Mouse (Mus musculus): ENCODE results near the gene AI837181. TPM values are rescaled to one million over a fixed set of nuclear protein-coding genes. Genes with fewer than 3 reads are reported as not detected.

The AI837181 gene
- polyA plus RNA-seq, 1 experiment from 2014 or later = 38.3 TPM

GRCm38 (mm10) chr19:5418750-5419466, 6.0 kb upstream of the AI837181 start:
- Histone ChIP-seq H3K36me3 (peaks cover 59% of the 10 kb centered on the region), H3K9me3 (no peaks in the 10 kb centered on the region), H3K4me2 (no peak overlapping the region), H3K4me3 (no peak overlapping the region), H3K4me1 (peaks cover 16% of the 10 kb centered on the region), H3K27ac (replicated peaks) (no peak overlapping the region), H3K27me3 (replicated peaks) (no peaks in the 10 kb centered on the region), H3K9ac (no peak overlapping the region)
- no peak for ATAC-seq (ENCODE audit: extremely low read depth, insufficient number of reproducible peaks, low FRiP score, low TSS enrichment)
- 91% methylated on average over 8 of the region's 8 CpGs for WGBS

- H3K4me2 ChIP-seq = no peak overlapping the region
- H3K36me3 ChIP-seq = peaks cover 59% of the 10 kb centered on the region
- 79% methylated on average over 9 of the region's 9 CpGs for WGBS
- no peak overlapping the region for H3K4me3 ChIP-seq
- H3K27me3 ChIP-seq (replicated peaks) = no peaks in the 10 kb centered on the region
- no peak overlapping the region for H3K27ac ChIP-seq (replicated peaks)
- H3K9me3 ChIP-seq = no peaks in the 10 kb centered on the region
- peaks cover 13% of the 10 kb centered on the region for H3K4me1 ChIP-seq
- no peak for ATAC-seq (ENCODE audit: extremely low read depth, insufficient number of reproducible peaks, low FRiP score, low TSS enrichment)
- no peak overlapping the region for H3K9ac ChIP-seq
These were observed 5.3 kb upstream of the AI837181 start for GRCm38 (mm10) chr19:5419630-5420029.

- H3K27ac ChIP-seq (replicated peaks) = no peak overlapping the region
- WGBS = 89% methylated on average over 6 of the region's 6 CpGs
- H3K27me3 ChIP-seq (replicated peaks) = no peaks in the 10 kb centered on the region
- ATAC-seq (ENCODE audit: extremely low read depth, insufficient number of reproducible peaks, low FRiP score, low TSS enrichment) = no peak
- H3K4me1 ChIP-seq = peaks cover 13% of the 10 kb centered on the region
- peaks cover 59% of the 10 kb centered on the region for H3K36me3 ChIP-seq
- H3K4me3 ChIP-seq = no peak overlapping the region
- H3K4me2 ChIP-seq = no peak overlapping the region
- no peaks in the 10 kb centered on the region for H3K9me3 ChIP-seq
- H3K9ac ChIP-seq = no peak overlapping the region
These were observed 4.4 kb upstream of the AI837181 start for GRCm38 (mm10) chr19:5420579-5420978.

- Histone ChIP-seq H3K4me1 (peaks cover 25% of the 10 kb centered on the region), H3K27me3 (replicated peaks) (no peaks in the 10 kb centered on the region), H3K4me2 (no peak overlapping the region), H3K4me3 (no peak overlapping the region), H3K36me3 (peaks cover 65% of the 10 kb centered on the region), H3K27ac (replicated peaks) (no peak overlapping the region), H3K9me3 (no peaks in the 10 kb centered on the region), H3K9ac (no peak overlapping the region)
- no peak for ATAC-seq (ENCODE audit: extremely low read depth, insufficient number of reproducible peaks, low FRiP score, low TSS enrichment)
- WGBS = 88% methylated on average over 5 of the region's 5 CpGs
These were observed 3.2 kb upstream of the AI837181 start for GRCm38 (mm10) chr19:5421784-5422183.

GRCm38 (mm10) chr19:5422267-5422666, 2.7 kb upstream of the AI837181 start:
- ATAC-seq (ENCODE audit: extremely low read depth, insufficient number of reproducible peaks, low FRiP score, low TSS enrichment) = no peak
- Histone ChIP-seq H3K27me3 (replicated peaks) (no peaks in the 10 kb centered on the region), H3K4me2 (no peak overlapping the region), H3K9me3 (no peaks in the 10 kb centered on the region), H3K9ac (peak overlapping the region; percentile 91; the same call in 1 of the 2 replicates), H3K4me1 (peaks cover 30% of the 10 kb centered on the region), H3K4me3 (no peak overlapping the region), H3K27ac (replicated peaks) (no peak overlapping the region), H3K36me3 (peaks cover 68% of the 10 kb centered on the region)
- WGBS = 89% methylated on average over 10 of the region's 10 CpGs

GRCm38 (mm10) chr19:5422895-5423443, 2.0 kb upstream of the AI837181 start:
- 85% methylated on average over 9 of the region's 9 CpGs for WGBS
- peaks cover 67% of the 10 kb centered on the region for H3K36me3 ChIP-seq
- no peaks in the 10 kb centered on the region for H3K9me3 ChIP-seq
- no peaks in the 10 kb centered on the region for H3K27me3 ChIP-seq (replicated peaks)
- peak overlapping the region; percentile 91 for H3K9ac ChIP-seq
- no peak for ATAC-seq (ENCODE audit: extremely low read depth, insufficient number of reproducible peaks, low FRiP score, low TSS enrichment)
- H3K4me1 ChIP-seq = peaks cover 30% of the 10 kb centered on the region
- H3K27ac ChIP-seq (replicated peaks) = no peak overlapping the region
- peak overlapping the region; percentile 71 for H3K4me2 ChIP-seq
- peak overlapping the region; percentile 84 for H3K4me3 ChIP-seq

GRCm38 (mm10) chr19:5423561-5423960, 1.4 kb upstream of the AI837181 start:
- Histone ChIP-seq H3K9ac (peak overlapping the region; percentile 91), H3K4me1 (peaks cover 30% of the 10 kb centered on the region), H3K36me3 (peaks cover 68% of the 10 kb centered on the region), H3K27ac (replicated peaks) (peak overlapping the region; percentile 92), H3K9me3 (no peaks in the 10 kb centered on the region), H3K27me3 (replicated peaks) (no peaks in the 10 kb centered on the region), H3K4me3 (peak overlapping the region; percentile 84), H3K4me2 (peak overlapping the region; percentile 71)
- no peak for ATAC-seq (ENCODE audit: extremely low read depth, insufficient number of reproducible peaks, low FRiP score, low TSS enrichment)
- 53% methylated on average over 12 of the region's 12 CpGs for WGBS

- no peaks in the 10 kb centered on the region for H3K27me3 ChIP-seq (replicated peaks)
- peaks cover 63% of the 10 kb centered on the region for H3K36me3 ChIP-seq
- no peaks in the 10 kb centered on the region for H3K9me3 ChIP-seq
- H3K9ac ChIP-seq = peak overlapping the region; percentile 91
- ATAC-seq (ENCODE audit: extremely low read depth, insufficient number of reproducible peaks, low FRiP score, low TSS enrichment) = peak; percentile 68
- H3K4me2 ChIP-seq = peak overlapping the region; percentile 71
- H3K4me1 ChIP-seq = peaks cover 30% of the 10 kb centered on the region
- under 1% methylated on average over 45 of the region's 48 CpGs for WGBS
- peak overlapping the region; percentile 92 for H3K27ac ChIP-seq (replicated peaks)
- peak overlapping the region; percentile 84 for H3K4me3 ChIP-seq
These were observed 707 bp upstream of the AI837181 start for GRCm38 (mm10) chr19:5424092-5424781.

- Histone ChIP-seq H3K27me3 (replicated peaks) (no peaks in the 10 kb centered on the region), H3K36me3 (peaks cover 45% of the 10 kb centered on the region), H3K4me2 (peak overlapping the region; percentile 70), H3K9me3 (no peaks in the 10 kb centered on the region), H3K4me3 (peak overlapping the region; percentile 84), H3K4me1 (peaks cover 30% of the 10 kb centered on the region), H3K9ac (peak overlapping the region; percentile 94), H3K27ac (replicated peaks) (peak overlapping the region; percentile 86)
- no peak for ATAC-seq (ENCODE audit: extremely low read depth, insufficient number of reproducible peaks, low FRiP score, low TSS enrichment)
- 86% methylated on average over 18 of the region's 18 CpGs for WGBS
These were observed 1.1 kb downstream of the AI837181 start for GRCm38 (mm10) chr19:5425906-5426565.

GRCm38 (mm10) chr19:5426640-5427290, 1.8 kb downstream of the AI837181 start:
- Histone ChIP-seq H3K36me3 (peaks cover 38% of the 10 kb centered on the region), H3K27ac (replicated peaks) (no peak overlapping the region), H3K4me3 (peak overlapping the region; percentile 84), H3K4me2 (peak overlapping the region; percentile 70), H3K9ac (peak overlapping the region; percentile 94; the same call in 1 of the 2 replicates), H3K4me1 (peaks cover 30% of the 10 kb centered on the region), H3K9me3 (no peaks in the 10 kb centered on the region), H3K27me3 (replicated peaks) (no peaks in the 10 kb centered on the region)
- ATAC-seq (ENCODE audit: extremely low read depth, insufficient number of reproducible peaks, low FRiP score, low TSS enrichment) = no peak
- 85% methylated on average over 13 of the region's 13 CpGs for WGBS

GRCm38 (mm10) chr19:5428083-5428482, 3.1 kb downstream of the AI837181 start:
- peaks cover 25% of the 10 kb centered on the region for H3K36me3 ChIP-seq
- no peak for ATAC-seq (ENCODE audit: extremely low read depth, insufficient number of reproducible peaks, low FRiP score, low TSS enrichment)
- no peak overlapping the region for H3K4me3 ChIP-seq
- no peak overlapping the region for H3K27ac ChIP-seq (replicated peaks)
- peaks cover 32% of the 10 kb centered on the region for H3K4me1 ChIP-seq
- H3K27me3 ChIP-seq (replicated peaks) = no peaks in the 10 kb centered on the region
- H3K4me2 ChIP-seq = no peak overlapping the region
- WGBS = 95% methylated on average over 2 of the region's 2 CpGs
- H3K9ac ChIP-seq = no peak overlapping the region
- no peaks in the 10 kb centered on the region for H3K9me3 ChIP-seq
